Comparison of ENCODE assay signal across 9 mouse cellular contexts in genomic region chr9:16501186-16501711, GRCm38 (mm10). TPM values are rescaled to one million over a fixed set of nuclear protein-coding genes. Genes with fewer than 3 reads are reported as not detected.
DNase-seq lines count a peak whose midpoint lies in the region; ATAC-seq lines count a peak whose summit lies in the region.
"Had no signal": no experiment of that assay in that cellular context is flagged by ENCODE, and none has a peak within 500 bp of the region (broad histone marks: within the 10 kb centered on the region; RNA-seq: fewer than 3 reads in every experiment).

TSS of gene Fat3 (minus strand) at chr9:16501285.

- H3K4me2 ChIP-seq in kidney, embryonic 16.5 days (replicated peaks; ENCODE audit: low read depth, low read length): peak within 1 kb of the TSS; percentile 96
- H3K4me2 ChIP-seq in liver, embryonic 16.5 days (ENCODE audit: low read depth, low read length): peak within 1 kb of the TSS; percentile 60

- under 1% methylated on average over 21 of the region's 21 CpGs for WGBS in kidney, embryonic 16.5 days
- WGBS in liver, embryonic 16.5 days (ENCODE audit: insufficient replicate concordance): under 1% methylated on average over 21 of the region's 21 CpGs

- DNase-seq in kidney, adult 18-20 months: no peak
- DNase-seq in cerebellum, postnatal 10 days: peak; percentile 44 to 48
- peak; percentile 29 to 43 for DNase-seq in frontal cortex, postnatal 25 days (ENCODE audit: low spot score in 2 of 2)
- peak; percentile 42 to 55 for DNase-seq in layer of hippocampus, adult 18-20 months (ENCODE audit: low spot score in 2 of 2)
- peak; percentile 63 for DNase-seq in right cerebral cortex, postnatal 25 days

- H3K27ac ChIP-seq in kidney, embryonic 16.5 days (ENCODE audit: low read length): peak within 1 kb of the TSS; percentile 73
- H3K27ac ChIP-seq in liver, embryonic 16.5 days (ENCODE audit: low read length): no peak within 1 kb of the TSS

- peak; percentile 30 for ATAC-seq in kidney, embryonic 16.5 days (ENCODE audit: low FRiP score, low TSS enrichment)
- ATAC-seq in liver, embryonic 16.5 days (ENCODE audit: low read depth): no peak
- no peak for ATAC-seq in inflammation-experienced regulatory T-cells, adult 6 months
- ATAC-seq: Patski had no signal

- H3K4me1 ChIP-seq in kidney, embryonic 16.5 days (ENCODE audit: insufficient read depth, low read length): peaks cover 14% of the 10 kb centered on the region
- peaks cover 4% of the 10 kb centered on the region for H3K4me1 ChIP-seq in liver, embryonic 16.5 days (ENCODE audit: control insufficient read depth, low read depth, low read length)

- H3K9ac ChIP-seq in kidney, embryonic 16.5 days (replicated peaks; ENCODE audit: low read length): peak within 1 kb of the TSS; percentile 70
- no peak within 1 kb of the TSS for H3K9ac ChIP-seq in liver, embryonic 16.5 days (ENCODE audit: low read depth, low read length)

- peak within 1 kb of the TSS; percentile 70 for H3K4me3 ChIP-seq in kidney, embryonic 16.5 days (ENCODE audit: low read length)
- peak within 1 kb of the TSS; percentile 42 for H3K4me3 ChIP-seq in liver, embryonic 16.5 days (ENCODE audit: low read depth, low read length)

- peaks cover 17% of the 10 kb centered on the region for H3K27me3 ChIP-seq in kidney, embryonic 16.5 days (ENCODE audit: insufficient read depth, low read length)
- H3K27me3 ChIP-seq in liver, embryonic 16.5 days (ENCODE audit: control insufficient read depth, insufficient read depth, low read depth, low read length): peaks cover 43% of the 10 kb centered on the region

- no peaks in the 10 kb centered on the region for H3K9me3 ChIP-seq in kidney, embryonic 16.5 days (ENCODE audit: low read length)
- no peaks in the 10 kb centered on the region for H3K9me3 ChIP-seq in liver, embryonic 16.5 days (replicated peaks; ENCODE audit: control insufficient read depth, low read length)

- no peaks in the 10 kb centered on the region for H3K36me3 ChIP-seq in kidney, embryonic 16.5 days (ENCODE audit: insufficient read depth, low read length)
- H3K36me3 ChIP-seq in liver, embryonic 16.5 days (ENCODE audit: control insufficient read depth, insufficient read depth): no peaks in the 10 kb centered on the region

RNA-seq across cellular contexts. Expression of gene Fat3, which starts in this region (rescaled TPM):
- 3.3 and 4.0 TPM in 2 replicates for polyA plus RNA-seq in kidney, embryonic 16.5 days (2015; fragmentation: Nextera tagmentation; extraction: Ambion mirVana)
- 10 to 100 TPM; 31.5 to 33.1 TPM for total RNA-seq in layer of hippocampus, adult 18-20 months (2021)
- polyA plus RNA-seq in liver, embryonic 16.5 days (2015; fragmentation: Nextera tagmentation; extraction: Ambion mirVana): 0.05 and 0.06 TPM in 2 replicates
- polyA plus RNA-seq in inflammation-experienced regulatory T-cells, adult 6 months (2017; shearing (Covaris generic)): under 1 TPM in 2 of 3 experiments, not detected in 1; 0.08 to 0.13 TPM
